Mouse (Mus musculus) ES-E14 (cell line): ENCODE measurements at regions not wholly inside any gene's neighbourhood (a gene's known extent, or its start where the extent isn't known, plus 50 kb on each side); places are given as distances from the start of the nearest gene placed in this dataset.
A peak's percentile ranks its signal among the peaks of the same experiment; 100 is the strongest.

Experiments
- DNase-seq: peaks from one replicate; pipeline ENCODE4 v3.0.0-alpha.2; 2013; ENCODE audit warnings: low read depth, low spot score
- H3K27ac ChIP-seq: 2 replicates; pipeline ENCODE4 v1.5.1; 2012; ENCODE audit warnings: low read depth, mild to moderate bottlenecking, low read length, moderate library complexity, mixed read lengths; ENCODE audit not compliant: poor library complexity, insufficient read depth, severe bottlenecking
- H3K36me3 ChIP-seq: 2 replicates; pipeline ENCODE4 v1.6.1; 2012; ENCODE audit warnings: mild to moderate bottlenecking, low read length, moderate library complexity, mixed read lengths; ENCODE audit not compliant: control insufficient read depth, poor library complexity, insufficient read depth, severe bottlenecking
- H3K4me1 ChIP-seq, 2 experiments: fragments of 150-350 bp in 1 of 2; sonication (generic) in 1 of 2; 2 replicates each; pipeline ENCODE4 v1.6.1; 2012; ENCODE audit warnings: low read length in 2 of 2, mild to moderate bottlenecking in 1 of 2, mixed read lengths in 1 of 2; ENCODE audit not compliant: control insufficient read depth in 2 of 2, insufficient read depth in 2 of 2, poor library complexity in 1 of 2
- H3K4me3 ChIP-seq, 2 experiments: fragments of 150-350 bp in 1 of 2; sonication (generic) in 1 of 2; 2 replicates each; pipeline ENCODE4 v1.5.1; 2012; ENCODE audit warnings: low read length in 2 of 2, low read depth in 1 of 2, mild to moderate bottlenecking in 1 of 2, mixed read lengths in 1 of 2; ENCODE audit not compliant: insufficient read depth in 1 of 2, poor library complexity in 1 of 2, severe bottlenecking in 1 of 2
- H3K9ac ChIP-seq: 2 replicates; pipeline ENCODE4 v1.6.1; 2012; ENCODE audit warnings: low read depth, mild to moderate bottlenecking, low read length, mixed read lengths; ENCODE audit not compliant: poor library complexity, insufficient read depth, severe bottlenecking
- H3K9me3 ChIP-seq: fragments of 150-350 bp; sonication (generic); 2 replicates; pipeline ENCODE4 v1.6.1; 2012; ENCODE audit warnings: low read depth, mild to moderate bottlenecking, low read length; ENCODE audit not compliant: control insufficient read depth, insufficient read depth
- CHD2 ChIP-seq: IDR thresholded peaks from 2 replicates; pipeline ENCODE4 v1.6.1; 2014; ENCODE audit warnings: mild to moderate bottlenecking, low read depth, low read length, inconsistent platforms
- HCFC1 ChIP-seq: IDR thresholded peaks from 2 replicates; pipeline ENCODE4 v1.6.1; 2012; ENCODE audit warnings: low read length, inconsistent platforms, borderline replicate concordance; ENCODE audit not compliant: insufficient read depth
- MAFK ChIP-seq: IDR thresholded peaks from 2 replicates; pipeline ENCODE4 v1.6.1; 2014; ENCODE audit warnings: mild to moderate bottlenecking, low read depth, low read length, inconsistent platforms; ENCODE audit not compliant: insufficient read depth
- ZC3H11A ChIP-seq: IDR thresholded peaks from 2 replicates; pipeline ENCODE4 v1.6.1; 2012; ENCODE audit warnings: low read depth, mild to moderate bottlenecking, inconsistent platforms, low read length, borderline replicate concordance
- ZNF384 ChIP-seq: IDR thresholded peaks from 2 replicates; pipeline ENCODE4 v1.6.1; 2012; ENCODE audit warnings: low read depth, low read length, inconsistent platforms
- in situ Hi-C, 2 experiments: fragments of 600-800 bp; cut with MboI; formaldehyde crosslinking; loops; one replicate each; pipeline ENCODE4 v1.15.1; 2025; ENCODE audit warnings: low sequenced_read_pairs in 2 of 2, inconsistent platforms in 1 of 2; ENCODE audit not compliant: unreplicated experiment in 2 of 2

DNA sequence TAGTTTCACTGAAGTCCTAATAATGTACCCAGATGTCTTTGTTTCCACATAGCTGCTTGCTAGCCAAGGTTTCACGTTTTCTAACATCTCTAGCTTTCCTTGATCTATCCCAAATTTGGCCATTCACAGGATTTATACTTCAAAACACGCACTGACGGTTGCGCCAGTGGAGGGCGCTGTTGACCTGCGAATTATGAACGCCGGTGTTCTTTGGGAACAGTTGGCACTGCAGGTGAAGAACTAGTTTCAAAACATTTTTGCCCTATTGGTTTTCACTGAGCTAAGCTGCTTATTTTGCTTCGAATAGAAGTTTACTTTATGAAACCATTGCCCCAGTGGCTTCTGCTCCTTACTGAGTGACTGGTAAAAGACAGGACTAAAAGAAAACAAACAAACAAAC is 76.7 kb upstream of the Slitrk3 start:
- no peaks in the 10 kb centered on the region for H3K4me1 ChIP-seq
- no peak overlapping the region for H3K9ac ChIP-seq
- H3K36me3 ChIP-seq, result no peaks in the 10 kb centered on the region
- no peaks in the 10 kb centered on the region for H3K9me3 ChIP-seq
- H3K27ac ChIP-seq, result no peak overlapping the region
- in situ Hi-C loops, result loop anchor here in 1 of 2 experiments (25.0 kb wide), 1 partner anchor 2003 kb away; no protein-coding TSS in a partner anchor
- no peak overlapping the region for H3K4me3 ChIP-seq
- DNase-seq, result peak; percentile 51
- TF ChIP-seq ZC3H11A (peak; percentile 89; the same call in 1 of the 2 replicates), ZNF384 (no peak)

DNA sequence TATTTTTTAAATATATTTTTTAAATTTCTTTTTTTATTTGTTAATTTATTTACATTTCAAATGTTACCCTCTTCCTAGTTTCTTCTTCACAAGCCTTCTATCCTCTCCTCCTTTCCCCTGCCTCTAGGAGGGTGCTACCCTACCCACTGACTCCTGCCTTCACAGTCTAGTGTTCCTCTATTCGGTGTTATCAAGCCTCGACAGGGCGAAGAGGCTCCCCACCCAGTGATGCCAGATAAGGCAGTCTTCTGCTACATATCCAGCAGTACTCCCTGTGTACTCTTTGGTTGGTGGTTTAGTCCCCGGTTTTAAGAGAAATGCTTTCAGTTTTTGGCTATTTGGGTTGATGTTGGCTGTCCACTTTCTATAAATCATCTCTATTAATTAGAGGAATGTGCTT is 67.5 kb upstream of the Slitrk3 start:
- Histone ChIP-seq H3K9me3 (no peaks in the 10 kb centered on the region), H3K36me3 (no peaks in the 10 kb centered on the region), H3K4me3 (no peak overlapping the region), H3K9ac (no peak overlapping the region), H3K27ac (no peak overlapping the region), H3K4me1 (no peaks in the 10 kb centered on the region)
- no peak for DNase-seq
- in situ Hi-C loops, result loop anchor here in 1 of 2 experiments (25.0 kb wide), 1 partner anchor 2012 kb away; no protein-coding TSS in a partner anchor
- TF ChIP-seq ZC3H11A (no peak), HCFC1 (no peak), ZNF384 (no peak), CHD2 (no peak), MAFK (no peak)

GRCm38 (mm10) chr3:73109102-73109501 is 51.5 kb upstream of the Slitrk3 start:
- TF ChIP-seq ZNF384 (no peak), ZC3H11A (no peak), HCFC1 (no peak), CHD2 (no peak), MAFK (no peak)
- Histone ChIP-seq H3K9me3 (no peaks in the 10 kb centered on the region), H3K9ac (no peak overlapping the region), H3K4me1 (no peaks in the 10 kb centered on the region), H3K27ac (no peak overlapping the region), H3K36me3 (no peaks in the 10 kb centered on the region), H3K4me3 (no peak overlapping the region)
- DNase-seq, result no peak
- in situ Hi-C loops, result no loop called here
